Mouse (Mus musculus) heart, embryonic 14.5 days (tissue): ENCODE measurements at regions not wholly inside any gene's neighbourhood (a gene's known extent, or its start where the extent isn't known, plus 50 kb on each side); places are given as distances from the start of the nearest gene placed in this dataset.

ENCODE experiments used
- ATAC-seq: fragments of 200-750 bp; cut with Nextera tagmentation; 2 replicates; pipeline ENCODE4 v1.8.0; 2017; ENCODE audit warnings: low read depth, moderate TSS enrichment; ENCODE audit not compliant: insufficient number of reproducible peaks, insufficient read depth, low FRiP score
- H3K27ac ChIP-seq, 2 experiments: fragments of 200-500 bp in 1 of 2; fragments of 300-500 bp in 1 of 2; sonication (generic) in 1 of 2; replicated peaks in 1 of 2; 2 replicates each; pipeline ENCODE4 v1.5.1; 2012 to 2014; ENCODE audit warnings: low read depth in 2 of 2, low read length in 2 of 2, control low read depth in 1 of 2, mild to moderate bottlenecking in 1 of 2, mixed read lengths in 1 of 2; ENCODE audit not compliant: control insufficient read depth in 1 of 2, insufficient read depth in 1 of 2
- H3K27me3 ChIP-seq: fragments of 300-500 bp; sonication (generic); 2 replicates; pipeline ENCODE4 v1.6.1; 2014; ENCODE audit warnings: mild to moderate bottlenecking, low read length, control low read depth; ENCODE audit not compliant: control insufficient read depth, insufficient read depth
- H3K36me3 ChIP-seq: fragments of 300-500 bp; sonication (generic); 2 replicates; pipeline ENCODE4 v1.6.1; 2014; ENCODE audit warnings: mild to moderate bottlenecking, control low read depth, low read length, mixed read lengths; ENCODE audit not compliant: control insufficient read depth, insufficient read depth
- H3K4me1 ChIP-seq, 2 experiments: fragments of 200-500 bp in 1 of 2; fragments of 300-500 bp in 1 of 2; sonication (generic) in 1 of 2; 2 replicates each; pipeline ENCODE4 v1.6.1; 2012 to 2014; ENCODE audit warnings: low read length in 2 of 2, control low read depth in 1 of 2, mixed read lengths in 1 of 2; ENCODE audit not compliant: control insufficient read depth in 2 of 2, insufficient read depth in 2 of 2
- H3K4me2 ChIP-seq: fragments of 300-500 bp; sonication (generic); 2 replicates; pipeline ENCODE4 v1.6.1; 2014; ENCODE audit warnings: mild to moderate bottlenecking, low read length
- H3K4me3 ChIP-seq, 2 experiments: fragments of 200-500 bp in 1 of 2; fragments of 300-500 bp in 1 of 2; sonication (generic) in 1 of 2; 2 replicates each; pipeline ENCODE4 v1.5.1; 2012 to 2014; ENCODE audit warnings: low read length in 2 of 2, mild to moderate bottlenecking in 2 of 2, control low read depth in 1 of 2, low read depth in 1 of 2, moderate library complexity in 1 of 2; ENCODE audit not compliant: control insufficient read depth in 1 of 2, insufficient read depth in 1 of 2
- H3K9ac ChIP-seq: fragments of 300-500 bp; sonication (generic); 2 replicates; pipeline ENCODE4 v1.6.1; 2014; ENCODE audit warnings: mild to moderate bottlenecking, low read length
- H3K9me3 ChIP-seq: fragments of 300-500 bp; sonication (generic); 2 replicates; pipeline ENCODE4 v1.6.1; 2016; ENCODE audit warnings: low read length, control low read depth; ENCODE audit not compliant: control insufficient read depth
- WGBS: fragments of 180-500 bp; shearing (Covaris S2); extraction: QIAGEN DNeasy Blood & Tissue Kit; methylation state at CpG from one replicate; pipeline ENCODE4 v1.1.7; 2014; 5-methylcytosine and 5-hydroxymethylcytosine counted together

DNA sequence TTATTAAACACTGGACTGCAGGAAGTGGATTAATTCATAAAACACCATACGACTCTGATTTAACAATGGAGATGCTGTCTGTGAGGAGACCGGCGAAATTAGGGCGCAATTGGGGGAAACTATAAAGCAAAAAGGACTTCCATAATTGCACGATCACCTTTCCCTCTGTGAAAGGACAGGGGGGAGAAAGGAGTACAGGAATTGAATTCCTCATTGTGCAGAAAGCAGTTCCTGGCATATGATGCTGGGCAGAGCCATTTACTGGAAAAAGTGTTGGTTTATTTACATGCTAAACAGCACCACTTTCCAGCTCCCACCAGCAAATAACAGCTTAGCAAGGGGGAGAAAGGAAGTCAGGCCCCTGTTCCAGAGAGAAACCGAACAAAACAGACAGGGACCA is 160.8 kb downstream of the Tex36 start:
- ATAC-seq = no peak
- WGBS = 76% methylated on average over 6 of the region's 6 CpGs
- Histone ChIP-seq H3K27me3 (no peaks in the 10 kb centered on the region), H3K36me3 (no peaks in the 10 kb centered on the region), H3K4me1 (0 out of 4 replicates have a peak, but pooled peaks cover 0 to 6% of the 10 kb centered on the region in 2 experiments), H3K9me3 (no peaks in the 10 kb centered on the region), H3K4me2 (no peak overlapping the region), H3K9ac (no peak overlapping the region), H3K27ac (no peak overlapping the region), H3K4me3 (no peak overlapping the region)

DNA sequence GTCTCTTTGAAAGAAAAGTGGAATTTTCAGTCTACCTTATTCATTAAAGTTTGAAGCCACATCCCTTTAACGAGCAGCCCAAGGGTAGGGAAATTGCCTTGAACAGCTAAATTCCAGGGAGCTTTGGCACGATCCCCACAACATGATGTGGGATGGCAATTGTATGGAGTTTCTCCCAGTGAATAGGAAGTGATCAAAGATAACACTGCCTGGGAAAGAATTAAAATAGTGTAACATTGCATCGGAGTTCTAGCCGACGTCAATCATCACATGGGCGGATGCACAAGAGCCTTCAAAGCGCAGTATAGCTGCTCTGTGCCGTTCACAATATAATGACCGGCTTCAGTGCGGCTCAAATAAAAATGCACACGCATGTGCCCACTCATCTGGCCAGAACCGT is 161.2 kb downstream of the Tex36 start:
- H3K4me2 ChIP-seq = no peak overlapping the region
- no peak overlapping the region for H3K27ac ChIP-seq
- H3K4me1 ChIP-seq = 0 out of 4 replicates have a peak, but pooled peaks cover 0 to 6% of the 10 kb centered on the region in 2 experiments

DNA sequence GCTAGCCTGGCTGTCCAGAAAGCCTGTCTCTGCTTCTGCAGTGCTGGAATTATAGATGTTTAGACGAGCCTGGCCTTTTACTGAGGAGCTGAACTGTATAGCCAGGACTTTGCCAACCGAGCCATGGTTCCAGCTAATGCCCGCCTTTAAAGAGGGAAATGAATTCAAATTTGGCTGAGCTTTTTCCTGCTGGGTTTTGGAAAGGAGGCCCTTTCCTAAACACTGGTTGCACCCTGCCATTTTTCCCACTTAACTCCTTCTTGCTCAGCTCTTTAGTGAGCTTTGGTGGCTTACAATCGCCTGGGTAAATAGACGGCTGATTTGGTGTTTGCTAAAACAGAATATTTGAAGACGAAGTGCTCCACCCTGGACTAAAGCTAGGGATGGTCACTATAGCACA is 161.9 kb downstream of the Tex36 start:
- 0 out of 4 replicates have a peak, but pooled peaks cover 0 to 6% of the 10 kb centered on the region in 2 experiments for H3K4me1 ChIP-seq
- H3K9me3 ChIP-seq = no peaks in the 10 kb centered on the region
- ATAC-seq = no peak
- H3K27me3 ChIP-seq = no peaks in the 10 kb centered on the region
- no peak overlapping the region for H3K4me3 ChIP-seq
- no peak overlapping the region for H3K27ac ChIP-seq
- 81% methylated on average over 6 of the region's 6 CpGs for WGBS
- H3K4me2 ChIP-seq = no peak overlapping the region
- H3K36me3 ChIP-seq = no peaks in the 10 kb centered on the region
- H3K9ac ChIP-seq = no peak overlapping the region

More for the DNA sequence above, 161.2 kb downstream of the Tex36 start:
- Histone ChIP-seq H3K36me3 (no peaks in the 10 kb centered on the region), H3K9me3 (no peaks in the 10 kb centered on the region), H3K27me3 (no peaks in the 10 kb centered on the region), H3K4me3 (no peak overlapping the region), H3K9ac (no peak overlapping the region)
- 54% methylated on average over 12 of the region's 12 CpGs for WGBS
- no peak for ATAC-seq

DNA sequence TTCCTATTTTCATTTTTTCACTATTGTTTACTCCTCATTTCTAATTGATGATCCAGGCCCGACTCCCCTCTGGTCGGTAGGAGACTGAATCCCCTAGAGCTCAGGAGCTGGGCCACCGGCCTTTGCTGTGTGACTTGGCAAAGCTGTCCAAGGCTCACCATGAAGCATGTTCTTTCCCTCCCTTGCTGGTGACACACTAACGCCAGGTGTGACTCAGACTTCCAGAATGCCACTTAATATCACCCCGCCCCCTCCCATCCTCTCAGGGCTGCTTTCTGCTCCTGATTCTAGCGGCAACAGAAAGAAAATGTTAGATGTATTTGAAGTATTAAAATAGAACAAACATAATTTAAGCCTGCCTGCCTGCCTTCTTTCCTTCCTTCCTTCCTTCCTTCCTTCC is 163.3 kb downstream of the Tex36 start:
- WGBS = 63% methylated on average over 6 of the region's 6 CpGs
- H3K36me3 ChIP-seq = no peaks in the 10 kb centered on the region
- H3K4me3 ChIP-seq = no peak overlapping the region
- no peaks in the 10 kb centered on the region for H3K27me3 ChIP-seq
- 0 out of 4 replicates have a peak, but pooled peaks cover 0 to 6% of the 10 kb centered on the region in 2 experiments for H3K4me1 ChIP-seq
- no peak overlapping the region for H3K9ac ChIP-seq
- no peak overlapping the region for H3K27ac ChIP-seq
- ATAC-seq = no peak
- no peaks in the 10 kb centered on the region for H3K9me3 ChIP-seq
- no peak overlapping the region for H3K4me2 ChIP-seq

DNA sequence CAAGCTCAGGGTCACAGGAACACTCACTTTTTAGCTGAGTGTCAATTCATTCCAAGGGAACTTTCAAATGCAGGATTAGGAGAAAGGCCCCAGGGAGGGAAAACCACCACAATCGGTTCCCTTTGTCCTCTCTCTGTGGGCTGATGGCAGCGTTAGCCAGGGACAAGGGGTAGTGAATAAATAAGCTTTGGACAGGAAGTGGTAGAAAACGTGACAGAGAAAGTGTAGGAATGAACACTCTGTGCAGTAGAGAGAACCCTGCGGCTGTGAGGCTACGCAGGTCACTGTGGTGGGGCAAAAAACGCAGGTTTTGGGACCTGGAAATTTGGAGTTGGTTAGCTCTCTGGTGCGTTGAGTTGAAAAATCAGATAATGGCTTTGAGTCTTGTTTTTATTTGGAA is 164.1 kb downstream of the Tex36 start:
- H3K4me1 ChIP-seq = 0 out of 4 replicates have a peak, but pooled peaks cover 0 to 6% of the 10 kb centered on the region in 2 experiments
- H3K9ac ChIP-seq = no peak overlapping the region
- H3K27ac ChIP-seq = no peak overlapping the region
- no peak overlapping the region for H3K4me2 ChIP-seq
- H3K27me3 ChIP-seq = no peaks in the 10 kb centered on the region
- ATAC-seq = no peak
- 45% methylated on average over 7 of the region's 7 CpGs for WGBS
- H3K9me3 ChIP-seq = no peaks in the 10 kb centered on the region
- no peak overlapping the region for H3K4me3 ChIP-seq
- no peaks in the 10 kb centered on the region for H3K36me3 ChIP-seq

DNA sequence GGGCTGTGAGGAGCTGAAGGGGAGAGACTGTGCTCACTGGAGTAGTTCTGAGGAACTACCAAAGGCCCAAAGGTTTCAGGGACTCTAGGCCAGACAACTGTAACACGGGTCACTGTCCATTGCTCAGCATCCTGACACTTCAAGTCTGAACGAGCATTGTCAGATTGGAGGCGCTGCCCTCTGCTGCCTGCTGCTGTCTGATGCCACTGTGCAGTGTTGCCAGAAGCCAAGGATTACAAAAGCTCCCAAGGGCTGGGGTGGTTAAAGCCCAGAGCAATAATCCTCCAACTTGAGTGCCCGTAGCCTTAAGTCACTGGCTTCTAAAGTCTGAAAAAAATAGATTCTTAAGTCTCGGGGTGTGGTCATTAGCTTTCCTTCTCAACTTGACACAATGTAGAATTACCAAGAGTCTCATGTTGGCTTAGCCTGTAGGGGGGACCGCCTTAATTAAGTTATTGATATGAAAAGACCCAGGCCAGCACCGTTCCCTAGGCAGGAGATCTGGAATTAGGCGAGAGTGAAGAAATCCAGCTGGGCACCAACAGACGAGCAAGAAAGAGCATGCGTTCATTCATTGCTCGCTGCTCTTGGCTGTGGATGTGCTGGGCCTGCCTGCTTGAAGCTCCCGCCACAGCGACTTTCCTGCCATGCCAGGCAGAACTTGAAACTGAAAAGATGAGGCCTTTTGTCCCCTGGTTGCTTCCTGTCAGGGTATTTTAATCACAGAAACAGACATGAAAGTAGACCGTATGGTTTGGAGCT is 166.2 kb downstream of the Tex36 start:
- Histone ChIP-seq H3K27me3 (no peaks in the 10 kb centered on the region), H3K4me1 (no peaks in the 10 kb centered on the region), H3K36me3 (no peaks in the 10 kb centered on the region), H3K27ac (no peak overlapping the region), H3K4me3 (no peak overlapping the region), H3K9me3 (no peaks in the 10 kb centered on the region), H3K9ac (no peak overlapping the region), H3K4me2 (no peak overlapping the region)
- ATAC-seq = no peak
- WGBS = 70% methylated on average over 14 of the region's 14 CpGs

DNA sequence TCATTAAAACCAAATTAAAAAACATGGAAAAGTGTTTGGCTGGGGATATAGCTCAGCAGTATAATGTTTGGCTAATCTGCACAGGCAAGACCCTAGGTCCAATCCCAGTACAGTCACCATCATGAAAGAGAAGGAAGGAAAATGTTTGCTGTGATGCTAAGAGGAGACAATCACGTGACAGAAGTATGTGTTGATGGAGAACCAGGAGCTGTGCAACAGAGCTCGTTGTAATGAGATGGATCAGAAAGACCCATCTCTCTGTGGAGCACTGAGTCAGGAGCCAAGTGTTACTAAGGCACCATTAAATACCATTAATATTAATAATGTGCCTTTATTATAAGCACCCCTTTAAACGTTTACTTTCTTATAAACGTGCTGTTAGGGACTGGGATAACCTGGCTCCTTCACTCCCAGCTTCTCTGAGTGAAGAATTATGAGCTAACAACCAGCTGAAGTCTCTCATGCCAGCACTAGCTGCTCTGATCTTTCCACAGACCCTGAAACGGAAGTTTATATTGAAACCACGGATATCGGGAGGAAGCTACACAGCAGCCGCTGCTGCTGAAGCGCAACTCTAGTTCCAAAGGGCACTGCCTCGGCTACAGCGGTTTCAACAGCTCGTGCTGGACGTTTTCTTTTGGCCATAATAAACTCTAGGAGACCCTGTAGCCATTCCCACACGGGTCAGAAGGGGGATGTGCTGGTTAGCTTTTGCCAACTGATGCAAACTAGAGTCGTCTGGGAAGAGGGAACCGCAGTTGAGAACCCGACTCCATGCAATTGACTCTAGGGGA is 167.7 kb downstream of the Tex36 start:
- Histone ChIP-seq H3K36me3 (no peaks in the 10 kb centered on the region), H3K4me1 (no peaks in the 10 kb centered on the region), H3K9ac (no peak overlapping the region), H3K27ac (no peak overlapping the region), H3K27me3 (no peaks in the 10 kb centered on the region), H3K4me2 (no peak overlapping the region), H3K4me3 (no peak overlapping the region), H3K9me3 (no peaks in the 10 kb centered on the region)
- no peak for ATAC-seq
- WGBS = 68% methylated on average over 17 of the region's 17 CpGs
